Mouse (Mus musculus) midbrain, embryonic 13.5 days (tissue): ENCODE measurements around the gene Olfr358. TPM values are rescaled to one million over a fixed set of nuclear protein-coding genes. Genes with fewer than 3 reads are reported as not detected.

ENCODE experiments used
- ATAC-seq: fragments of 200-750 bp; cut with Nextera tagmentation; 2 replicates; pipeline ENCODE4 v1.8.0; 2017; ENCODE audit warnings: mild to moderate bottlenecking, moderate TSS enrichment, moderate library complexity
- H3K27ac ChIP-seq: fragments of 300-500 bp; sonication (generic); 2 replicates; pipeline ENCODE4 v1.5.1; 2015; ENCODE audit warnings: inconsistent platforms, mild to moderate bottlenecking, moderate library complexity
- H3K27me3 ChIP-seq: fragments of 300-500 bp; sonication (generic); 2 replicates; pipeline ENCODE4 v1.6.1; 2015; ENCODE audit warnings: mild to moderate bottlenecking, inconsistent platforms
- H3K36me3 ChIP-seq: fragments of 300-500 bp; sonication (generic); 2 replicates; pipeline ENCODE4 v1.6.1; 2015; ENCODE audit warnings: mild to moderate bottlenecking, inconsistent platforms
- H3K4me1 ChIP-seq: fragments of 300-500 bp; sonication (generic); replicated peaks from 2 replicates; pipeline ENCODE4 v1.6.1; 2015; ENCODE audit warnings: inconsistent platforms
- H3K4me2 ChIP-seq: fragments of 300-500 bp; sonication (generic); replicated peaks from 2 replicates; pipeline ENCODE4 v1.6.1; 2015; ENCODE audit warnings: moderate library complexity, mild to moderate bottlenecking, inconsistent platforms
- H3K4me3 ChIP-seq: fragments of 300-500 bp; sonication (generic); replicated peaks from 2 replicates; pipeline ENCODE4 v1.5.1; 2015; ENCODE audit warnings: mild to moderate bottlenecking, inconsistent platforms
- H3K9ac ChIP-seq: fragments of 300-500 bp; sonication (generic); replicated peaks from 2 replicates; pipeline ENCODE4 v1.6.1; 2015; ENCODE audit warnings: mild to moderate bottlenecking, inconsistent platforms
- H3K9me3 ChIP-seq: fragments of 300-500 bp; sonication (generic); 2 replicates; pipeline ENCODE4 v1.6.1; 2016; ENCODE audit warnings: mild to moderate bottlenecking, inconsistent platforms
- WGBS: fragments of 180-500 bp; shearing (Covaris S2); methylation state at CpG from one replicate; pipeline ENCODE4 v1.1.7; 2015; 5-methylcytosine and 5-hydroxymethylcytosine counted together
- polyA plus RNA-seq: library from polyadenylated mRNA; unstranded; fragments of >200 nt; fragmentation: Nextera tagmentation; extraction: Ambion mirVana; gene quantifications from 2 replicates; pipeline ENCODE4 v1.2.1, GENCODE M21; 2015

The Olfr358 gene
- not detected in 2 replicates for polyA plus RNA-seq

GRCm38 (mm10) chr2:37009235-37009634 is at the start of gene Olfr358:
Olfr358 (minus strand) TSS chr2:37009335.
- no peak for ATAC-seq
- Histone ChIP-seq H3K36me3 (no peaks in the 10 kb centered on the region), H3K27me3 (no peaks in the 10 kb centered on the region), H3K27ac (no peak within 1 kb of the TSS), H3K4me2 (no peak within 1 kb of the TSS), H3K4me3 (no peak within 1 kb of the TSS), H3K9ac (no peak within 1 kb of the TSS), H3K4me1 (no peaks in the 10 kb centered on the region), H3K9me3 (peaks cover 17% of the 10 kb centered on the region)

- H3K4me2 ChIP-seq: no peak overlapping the region
- H3K27ac ChIP-seq: no peak overlapping the region
- 84% methylated on average over 1 of the region's 1 CpGs for WGBS
- ATAC-seq: no peak
- H3K9ac ChIP-seq: no peak overlapping the region
- H3K36me3 ChIP-seq: no peaks in the 10 kb centered on the region
- H3K4me1 ChIP-seq: no peaks in the 10 kb centered on the region
- no peak overlapping the region for H3K4me3 ChIP-seq
- peaks cover 13% of the 10 kb centered on the region; the same call in 1 of the 2 replicates for H3K9me3 ChIP-seq
- H3K27me3 ChIP-seq: no peaks in the 10 kb centered on the region
Observed at GRCm38 (mm10) chr2:36997030-36997429, 12.1 kb downstream of the Olfr358 start.

GRCm38 (mm10) chr2:36993527-36993926 is 15.6 kb downstream of the Olfr358 start, which contains the start of gene Olfr357:
Olfr357 (plus strand) TSS chr2:36993827.
- Histone ChIP-seq H3K9me3 (peaks cover 10% of the 10 kb centered on the region; the same call in 1 of the 2 replicates), H3K9ac (no peak within 1 kb of the TSS), H3K27ac (no peak within 1 kb of the TSS), H3K4me3 (no peak within 1 kb of the TSS), H3K4me1 (no peaks in the 10 kb centered on the region), H3K36me3 (no peaks in the 10 kb centered on the region), H3K4me2 (no peak within 1 kb of the TSS), H3K27me3 (no peaks in the 10 kb centered on the region)
- WGBS: 63% methylated on average over 1 of the region's 1 CpGs
- ATAC-seq: no peak

Other genes with a start within 250 kb of the Olfr358 start
- not detected in 2 replicates for gene Olfr348, start 225.1 kb downstream of the Olfr358 start, polyA plus RNA-seq
- not detected in 2 replicates for gene Olfr50, start 218.8 kb downstream of the Olfr358 start, polyA plus RNA-seq
- not detected in 2 replicates for gene Olfr3, start 192.3 kb downstream of the Olfr358 start, polyA plus RNA-seq
- not detected in 2 replicates for gene Olfr350, start 163.0 kb downstream of the Olfr358 start, polyA plus RNA-seq
- not detected in 2 replicates for gene Olfr351, start 146.7 kb downstream of the Olfr358 start, polyA plus RNA-seq
- not detected in 2 replicates for gene Olfr352, start 140.9 kb downstream of the Olfr358 start, polyA plus RNA-seq
- gene Olfr353, start 116.4 kb downstream of the Olfr358 start, polyA plus RNA-seq: not detected in 2 replicates
- not detected in 2 replicates for gene Olfr354, start 103.7 kb downstream of the Olfr358 start, polyA plus RNA-seq
- gene Olfr355, start 80.4 kb downstream of the Olfr358 start, polyA plus RNA-seq: not detected in 2 replicates
- not detected in 2 replicates for gene Olfr356, start 72.2 kb downstream of the Olfr358 start, polyA plus RNA-seq
- gene Olfr357, start 15.5 kb downstream of the Olfr358 start, polyA plus RNA-seq: not detected in 2 replicates
- not detected in 2 replicates for gene Olfr360, start 56.4 kb upstream of the Olfr358 start, polyA plus RNA-seq
- not detected in 2 replicates for gene Olfr361, start 80.0 kb upstream of the Olfr358 start, polyA plus RNA-seq
- not detected in 2 replicates for gene Olfr362, start 108.6 kb upstream of the Olfr358 start, polyA plus RNA-seq
- gene Olfr364-ps1, start 130.0 kb upstream of the Olfr358 start, polyA plus RNA-seq: not detected in 2 replicates
- not detected in 2 replicates for gene Olfr365, start 178.9 kb upstream of the Olfr358 start, polyA plus RNA-seq
- not detected in 2 replicates for gene Olfr366, start 202.2 kb upstream of the Olfr358 start, polyA plus RNA-seq